Mouse (Mus musculus): Measurements from ENCODE around the gene Abcd3. TPM values are rescaled to one million over a fixed set of nuclear protein-coding genes. Genes with fewer than 3 reads are reported as not detected.

The Abcd3 gene
- polyA plus RNA-seq (2014; fragmentation: Illumina TruSeq; extraction: RNeasy Lipid Tissue Mini Kit (QIAGEN cat#74804); ENCODE audit: low read depth, low replicate concordance) = 39.9 TPM

DNA sequence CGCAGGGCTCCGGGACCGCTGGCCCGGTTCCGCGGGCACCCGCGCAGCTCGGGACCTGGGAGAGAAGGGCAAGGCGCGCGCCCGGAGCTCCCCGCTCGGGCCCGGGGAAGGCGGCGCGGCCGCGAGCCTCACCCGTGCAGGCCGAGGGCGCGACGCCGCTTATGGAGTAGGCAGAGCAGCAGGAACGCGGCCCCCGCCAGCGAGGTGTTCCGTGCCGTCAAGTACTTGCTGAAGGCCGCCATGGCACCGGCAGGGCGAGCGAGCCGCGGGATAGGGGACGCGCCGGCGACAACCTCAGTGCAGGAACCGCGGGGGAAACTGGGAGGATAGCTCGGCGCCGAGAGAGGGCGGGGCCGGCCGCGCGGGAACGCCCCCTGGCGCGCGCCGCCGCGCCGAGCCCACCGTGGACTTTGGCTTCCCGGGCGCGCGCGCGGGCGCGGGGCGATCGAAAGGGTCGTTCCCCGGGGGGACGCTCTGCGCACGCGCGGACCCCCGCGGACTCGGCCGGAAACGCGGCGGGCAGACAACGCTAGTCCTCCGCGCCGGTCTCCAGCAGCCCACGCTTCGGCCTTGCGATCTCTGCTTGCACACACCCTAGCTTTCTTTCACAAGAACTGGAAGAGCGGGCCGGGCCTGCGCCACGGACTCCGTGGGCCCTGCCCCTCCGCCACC is at the start of gene Abcd3:
Gene Abcd3 (minus strand): TSS at position 426 of the 672 bp plus-strand sequence.

DNA sequence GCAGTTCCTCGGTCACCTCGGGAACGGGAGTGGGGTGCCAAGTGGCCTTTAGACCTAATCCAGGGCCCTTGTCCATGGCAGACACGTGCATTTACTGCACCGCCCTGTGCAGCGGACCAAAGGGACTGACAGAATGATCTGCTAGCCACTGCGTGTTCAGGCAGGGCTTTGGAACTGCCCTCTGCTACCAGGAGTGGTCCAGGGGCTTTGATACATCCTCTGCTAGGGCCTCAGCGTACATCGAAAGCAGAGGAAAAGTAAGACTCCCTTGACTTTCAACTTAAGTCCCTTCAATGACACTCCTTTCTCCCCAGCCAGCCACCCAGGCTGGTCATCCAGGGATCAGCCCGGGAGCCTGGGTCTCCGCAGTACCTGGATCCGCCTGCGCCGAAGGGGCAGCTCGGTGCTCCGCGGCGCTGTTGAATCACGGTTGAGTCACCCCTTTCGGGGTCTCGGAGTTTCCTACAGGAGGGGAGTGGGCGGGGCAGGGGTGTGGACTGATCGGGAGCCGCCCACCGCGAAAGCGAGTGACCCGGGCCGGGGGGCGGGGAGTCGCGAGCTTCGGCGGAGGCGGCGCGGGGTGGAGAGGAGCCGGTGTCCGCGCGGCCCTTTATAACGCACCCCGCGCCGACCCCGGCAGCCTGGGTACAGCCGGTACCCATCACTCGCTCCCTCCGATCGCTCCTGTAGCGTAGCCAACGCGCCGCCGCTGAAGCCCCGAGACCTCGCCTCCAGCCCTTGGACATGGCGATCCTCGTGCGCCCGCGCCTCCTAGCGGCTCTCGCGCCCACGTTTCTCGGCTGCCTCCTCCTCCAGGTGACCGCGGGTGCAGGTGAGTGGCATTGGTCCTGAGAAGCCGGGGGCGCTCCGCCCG is 91.9 kb downstream of the Abcd3 start, which contains the start of gene F3:
Gene F3 (plus strand): TSS at position 567 of the 874 bp plus-strand sequence.

Other genes starting within 250 kb of the Abcd3 start
- not detected for gene 4930432M17Rik, start 144.5 kb downstream of the Abcd3 start, polyA plus RNA-seq (2014; fragmentation: Illumina TruSeq; extraction: RNeasy Lipid Tissue Mini Kit (QIAGEN cat#74804); ENCODE audit: low read depth, low replicate concordance)
- gene F3, start 91.8 kb downstream of the Abcd3 start, polyA plus RNA-seq (2014; fragmentation: Illumina TruSeq; extraction: RNeasy Lipid Tissue Mini Kit (QIAGEN cat#74804); ENCODE audit: low read depth, low replicate concordance) = 9.2 TPM
- gene Arhgap29, start 137.2 kb upstream of the Abcd3 start, polyA plus RNA-seq (2014; fragmentation: Illumina TruSeq; extraction: RNeasy Lipid Tissue Mini Kit (QIAGEN cat#74804); ENCODE audit: low read depth, low replicate concordance) = 417 TPM
- gene Abca4, start 229.1 kb upstream of the Abcd3 start, polyA plus RNA-seq (2014; fragmentation: Illumina TruSeq; extraction: RNeasy Lipid Tissue Mini Kit (QIAGEN cat#74804); ENCODE audit: low read depth, low replicate concordance) = 0.21 TPM

All from testis, adult 10 weeks (tissue).